Mouse (Mus musculus) lung, adult 2 months (tissue): ENCODE results near the gene Fat3. TPM values are rescaled to one million over a fixed set of nuclear protein-coding genes. Genes with fewer than 3 reads are reported as not detected.

ENCODE experiments used
- DNase-seq: peaks from one replicate; pipeline ENCODE4 v3.0.0; 2022
- H3K4me1 ChIP-seq: fragments of 200-500 bp; 2 replicates; pipeline ENCODE4 v1.6.1; 2011; ENCODE audit warnings: low read length; ENCODE audit not compliant: control insufficient read depth, insufficient read depth
- H3K4me3 ChIP-seq: fragments of 200-500 bp; replicated peaks from 2 replicates; pipeline ENCODE3; 2011; ENCODE audit warnings: low read depth, mild to moderate bottlenecking, control low read depth, low read length; ENCODE audit errors: extremely low read depth
- CTCF ChIP-seq: fragments of 200-500 bp; IDR thresholded peaks from 2 replicates; pipeline ENCODE4 v1.5.1; 2011; ENCODE audit warnings: mild to moderate bottlenecking, low read length, control low read depth; ENCODE audit not compliant: insufficient read depth
- POLR2A ChIP-seq: fragments of 200-500 bp; IDR thresholded peaks from 2 replicates; pipeline ENCODE4 v1.6.1; 2011; ENCODE audit warnings: low read depth, mild to moderate bottlenecking, control low read depth, low read length, borderline replicate concordance; ENCODE audit errors: extremely low read depth
- WGBS: fragments of 180-500 bp; shearing (Covaris S2); methylation state at CpG from one replicate; pipeline ENCODE4 v1.1.7; 2018; 5-methylcytosine and 5-hydroxymethylcytosine counted together
- polyA plus RNA-seq: library from polyadenylated mRNA; depleted of rRNA; stranded (reverse); fragments of >200 nt; gene quantifications from 2 replicates; pipeline ENCODE4 v1.2.3, GENCODE M21; 2012

Fat3 gene
- polyA plus RNA-seq, 1 experiment, result 2.7 TPM

GRCm38 (mm10) chr9:16270056-16270767, 230.9 kb downstream of the Fat3 start:
- no peaks in the 10 kb centered on the region for H3K4me1 ChIP-seq
- no peak overlapping the region for H3K4me3 ChIP-seq
- TF ChIP-seq CTCF, result no peak
- no peak for TF ChIP-seq POLR2A
- 73% methylated on average over 4 of the region's 4 CpGs for WGBS
- DNase-seq, result no peak

DNA sequence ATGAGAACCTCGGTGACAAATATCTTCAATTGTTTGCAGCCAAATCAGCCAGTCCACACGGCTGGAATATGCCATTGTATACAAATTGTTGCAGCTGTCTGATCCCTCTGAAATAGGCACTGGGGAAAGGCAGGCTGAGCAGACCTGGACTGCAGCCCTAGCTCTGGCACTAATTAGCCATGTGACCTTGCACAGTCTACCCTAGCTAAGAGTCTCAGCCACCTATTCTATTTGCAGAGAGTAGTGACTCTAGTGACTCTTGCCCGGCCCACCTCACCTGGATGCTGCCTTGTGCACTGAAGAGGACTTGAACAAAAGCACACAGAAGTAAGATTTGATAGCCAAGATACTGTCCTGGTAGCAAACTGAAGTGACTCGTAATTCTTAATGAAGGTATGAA, 235.6 kb downstream of the Fat3 start:
- H3K4me1 ChIP-seq, result no peaks in the 10 kb centered on the region
- no peak overlapping the region for H3K4me3 ChIP-seq
- WGBS, result 61% methylated on average over 4 of the region's 4 CpGs
- DNase-seq, result no peak
- TF ChIP-seq CTCF (no peak), POLR2A (no peak)

DNA sequence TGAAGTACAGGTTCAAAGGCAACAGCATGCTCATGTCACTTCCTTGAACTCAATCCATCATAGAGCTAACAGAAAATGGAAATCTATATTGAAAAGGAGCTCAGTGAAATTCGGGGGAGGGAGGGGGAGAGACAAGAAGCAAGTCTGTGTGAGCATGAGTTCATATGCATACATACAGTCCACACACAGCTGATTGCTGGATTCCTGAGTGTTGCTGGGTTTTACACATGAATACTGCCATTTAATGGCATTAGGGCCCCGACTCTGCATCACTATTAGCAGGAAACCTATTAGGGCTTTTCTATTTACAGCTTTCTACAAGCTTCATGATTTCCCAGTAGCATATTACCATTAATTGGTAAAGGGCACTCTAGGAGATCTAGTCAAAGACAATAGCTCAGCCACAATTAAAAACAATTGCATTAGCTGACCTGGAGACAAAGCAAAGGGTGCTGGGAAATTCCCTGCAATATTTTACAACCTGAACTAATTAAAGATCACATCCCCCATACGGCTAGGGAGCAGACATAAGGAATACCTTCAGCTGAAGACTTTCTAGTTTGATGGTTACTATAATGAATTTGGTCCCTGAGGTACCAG, 243.7 kb downstream of the Fat3 start:
- no peak for DNase-seq
- TF ChIP-seq POLR2A (no peak), CTCF (no peak)
- 67% methylated on average over 3 of the region's 3 CpGs for WGBS

GRCm38 (mm10) chr9:16256577-16257207, 244.4 kb downstream of the Fat3 start:
- WGBS, result 78% methylated on average over 2 of the region's 2 CpGs
- no peaks in the 10 kb centered on the region for H3K4me1 ChIP-seq
- no peak for TF ChIP-seq POLR2A
- no peak for TF ChIP-seq CTCF
- no peak overlapping the region for H3K4me3 ChIP-seq
- no peak for DNase-seq

More for the DNA sequence above, 243.7 kb downstream of the Fat3 start:
- Histone ChIP-seq H3K4me1 (no peaks in the 10 kb centered on the region), H3K4me3 (no peak overlapping the region)

DNA sequence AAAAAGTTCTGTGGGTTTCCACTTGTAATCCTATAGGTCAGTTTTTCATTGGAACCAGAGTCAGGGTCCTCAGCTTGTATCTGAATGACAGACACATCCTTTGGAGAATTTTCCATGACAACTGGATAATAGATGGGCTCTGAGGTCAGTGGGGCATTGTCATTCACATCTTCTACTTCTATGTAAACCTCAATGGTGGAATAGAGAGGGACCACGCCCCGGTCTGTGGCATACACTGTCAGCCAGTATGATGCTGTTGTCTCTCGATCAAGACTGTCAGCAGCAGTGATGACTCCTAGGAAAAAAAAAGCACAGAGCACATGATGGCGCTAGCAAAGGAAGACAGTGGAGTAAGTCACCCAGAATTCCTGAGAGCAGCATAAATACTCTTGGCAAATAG, 254.3 kb downstream of the Fat3 start:
- WGBS, result 82% methylated on average over 4 of the region's 4 CpGs
- Histone ChIP-seq H3K4me3 (no peak overlapping the region), H3K4me1 (no peaks in the 10 kb centered on the region)
- TF ChIP-seq POLR2A (no peak), CTCF (no peak)
- DNase-seq, result no peak

DNA sequence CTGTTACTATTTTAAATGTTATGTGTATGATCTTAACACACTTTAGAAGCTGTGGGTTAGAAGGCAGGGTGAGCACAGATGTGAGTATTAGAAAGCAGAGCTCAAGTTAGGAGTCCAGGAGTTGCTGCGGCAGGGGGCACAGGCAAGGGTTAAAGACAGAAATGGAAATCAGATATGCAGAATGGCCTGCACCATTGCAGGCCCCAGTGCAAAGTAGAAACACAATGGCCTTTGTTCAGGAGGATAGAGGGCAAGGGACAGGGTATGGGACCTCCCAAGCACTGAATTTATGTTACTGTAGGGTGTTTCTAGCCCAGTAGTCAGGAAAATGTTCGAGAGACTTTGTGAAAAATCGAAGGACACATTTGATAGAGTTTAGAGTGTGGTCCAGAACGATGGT, 269.5 kb downstream of the Fat3 start:
- no peak for TF ChIP-seq POLR2A
- TF ChIP-seq CTCF, result no peak
- DNase-seq, result no peak
- Histone ChIP-seq H3K4me3 (no peak overlapping the region), H3K4me1 (no peaks in the 10 kb centered on the region)
- 55% methylated on average over 4 of the region's 4 CpGs for WGBS

DNA sequence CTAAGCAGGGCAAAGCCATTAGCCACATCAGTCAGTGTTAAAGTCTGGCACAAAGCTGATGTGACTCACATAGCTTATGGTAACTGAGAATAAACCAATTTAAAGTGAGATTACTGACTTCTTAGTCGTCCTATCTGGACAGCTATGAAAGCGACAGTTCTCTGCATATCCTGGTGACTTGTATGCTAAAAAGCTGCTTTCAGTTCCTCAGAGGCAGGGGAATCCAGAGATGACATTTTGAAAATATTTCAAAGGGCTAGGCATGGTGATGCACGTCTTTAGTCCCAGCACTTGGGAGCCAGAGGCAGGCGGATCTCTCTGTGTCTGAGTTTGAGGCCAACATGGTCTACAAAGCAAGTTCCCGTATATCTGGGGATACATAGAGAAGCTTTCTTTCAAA, 272.2 kb downstream of the Fat3 start:
- TF ChIP-seq POLR2A, result no peak
- TF ChIP-seq CTCF, result no peak
- DNase-seq, result no peak
- Histone ChIP-seq H3K4me1 (no peaks in the 10 kb centered on the region), H3K4me3 (no peak overlapping the region)
- 67% methylated on average over 5 of the region's 5 CpGs for WGBS

DNA sequence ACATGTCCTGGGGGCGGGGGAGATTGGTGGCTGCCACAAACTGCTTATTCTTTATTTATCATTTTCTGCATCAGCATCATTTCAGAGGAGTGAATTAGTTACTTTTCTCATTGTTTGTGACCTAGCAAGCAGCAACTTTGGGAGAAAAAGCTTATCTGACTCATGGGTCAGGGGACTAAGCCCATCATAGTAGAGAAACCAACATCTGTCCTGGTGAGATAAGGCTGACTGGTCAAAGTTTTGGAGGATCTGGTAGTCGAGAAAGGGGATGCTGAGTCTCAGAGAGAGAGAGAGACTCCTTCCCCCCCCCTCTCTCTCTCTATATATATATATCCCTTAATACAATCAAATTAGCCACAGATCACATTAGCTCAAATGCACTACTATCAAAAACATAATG, 273.7 kb downstream of the Fat3 start:
- H3K4me3 ChIP-seq, result no peak overlapping the region
- no peak for DNase-seq
- H3K4me1 ChIP-seq, result no peaks in the 10 kb centered on the region
- 56% methylated on average over 2 of the region's 2 CpGs for WGBS
- TF ChIP-seq CTCF, result no peak
- no peak for TF ChIP-seq POLR2A

DNA sequence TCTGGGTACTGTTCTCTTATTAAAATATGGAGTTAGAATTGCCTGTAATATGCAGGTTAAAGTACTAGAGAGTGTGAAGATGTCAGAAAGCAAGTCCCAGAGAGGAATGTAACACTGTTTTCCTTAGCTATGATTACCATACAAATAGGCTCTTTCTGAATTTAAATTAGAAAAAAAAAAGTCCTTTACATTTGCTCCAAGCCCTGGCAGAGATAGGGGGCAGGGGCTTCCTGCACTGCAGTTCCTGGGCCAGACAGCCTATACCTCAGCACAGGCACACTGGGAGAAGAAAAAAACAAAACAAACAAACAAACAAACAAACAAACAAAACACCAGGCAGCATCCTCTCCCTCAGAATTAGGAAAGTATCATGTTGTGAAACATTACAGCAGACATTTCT, 274.5 kb downstream of the Fat3 start:
- no peaks in the 10 kb centered on the region for H3K4me1 ChIP-seq
- DNase-seq, result no peak
- no peak overlapping the region for H3K4me3 ChIP-seq
- TF ChIP-seq CTCF (no peak), POLR2A (no peak)

DNA sequence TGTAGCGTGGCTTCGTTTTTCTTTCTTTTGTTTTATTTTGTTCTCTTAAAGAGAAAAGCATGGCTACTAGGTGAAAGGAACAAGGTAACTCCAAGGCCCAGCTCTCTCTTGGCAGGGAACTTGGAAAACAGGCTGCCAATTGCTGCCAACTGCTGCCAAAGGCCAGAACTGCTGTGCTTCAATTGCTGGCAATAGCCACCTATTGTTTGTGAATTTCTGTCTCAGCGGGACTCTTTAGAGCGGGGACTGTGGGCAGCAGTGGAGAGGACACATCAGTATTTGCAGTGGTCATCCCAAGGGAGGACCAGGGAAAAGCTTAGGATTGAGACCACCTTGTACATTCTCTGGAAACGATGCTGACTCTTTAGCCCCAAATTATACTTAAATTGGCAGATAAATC, 279.2 kb downstream of the Fat3 start:
- DNase-seq, result peak; percentile 5
- Histone ChIP-seq H3K4me3 (no peak overlapping the region), H3K4me1 (no peaks in the 10 kb centered on the region)
- no peak for TF ChIP-seq POLR2A
- TF ChIP-seq CTCF, result no peak
- WGBS, result 61% methylated on average over 5 of the region's 5 CpGs
